Mouse (Mus musculus) intestine, embryonic 16.5 days (tissue): ENCODE data around the gene Ireb2. TPM values are rescaled to one million over a fixed set of nuclear protein-coding genes. Genes with fewer than 3 reads are reported as not detected.

ENCODE experiments used
- ATAC-seq: fragments of 200-750 bp; cut with Nextera tagmentation; 2 replicates; pipeline ENCODE4 v1.8.0; 2017; ENCODE audit warnings: moderate TSS enrichment, moderate library complexity
- H3K27ac ChIP-seq: fragments of 300-500 bp; sonication (generic); 2 replicates; pipeline ENCODE4 v1.5.1; 2014; ENCODE audit warnings: mild to moderate bottlenecking, low read length
- H3K27me3 ChIP-seq: fragments of 300-500 bp; sonication (generic); replicated peaks from 2 replicates; pipeline ENCODE4 v1.6.1; 2014; ENCODE audit warnings: low read length, control low read depth, mixed read lengths; ENCODE audit not compliant: control insufficient read depth, insufficient read depth
- H3K36me3 ChIP-seq: fragments of 300-500 bp; sonication (generic); 2 replicates; pipeline ENCODE4 v1.6.1; 2014; ENCODE audit warnings: low read length, control low read depth; ENCODE audit not compliant: control insufficient read depth, insufficient read depth
- H3K4me1 ChIP-seq: fragments of 300-500 bp; sonication (generic); 2 replicates; pipeline ENCODE4 v1.6.1; 2014; ENCODE audit warnings: low read length, control low read depth, mixed read lengths; ENCODE audit not compliant: control insufficient read depth, insufficient read depth
- H3K4me2 ChIP-seq: fragments of 300-500 bp; sonication (generic); 2 replicates; pipeline ENCODE4 v1.6.1; 2014; ENCODE audit warnings: low read depth, low read length, control low read depth
- H3K4me3 ChIP-seq: fragments of 300-500 bp; sonication (generic); 2 replicates; pipeline ENCODE4 v1.5.1; 2014; ENCODE audit warnings: mild to moderate bottlenecking, low read length
- H3K9ac ChIP-seq: fragments of 300-500 bp; sonication (generic); 2 replicates; pipeline ENCODE4 v1.6.1; 2014; ENCODE audit warnings: low read depth, low read length
- H3K9me3 ChIP-seq: fragments of 300-500 bp; sonication (generic); 2 replicates; pipeline ENCODE4 v1.6.1; 2016; ENCODE audit warnings: low read length, control low read depth; ENCODE audit not compliant: control insufficient read depth
- WGBS: fragments of 180-500 bp; shearing (Covaris S2); extraction: QIAGEN DNeasy Blood & Tissue Kit; methylation state at CpG from one replicate; pipeline ENCODE4 v1.1.7; 2014; 5-methylcytosine and 5-hydroxymethylcytosine counted together
- polyA plus RNA-seq: library from polyadenylated mRNA; unstranded; fragments of >200 nt; fragmentation: Nextera tagmentation; extraction: Ambion mirVana; gene quantifications from 2 replicates; pipeline ENCODE4 v1.2.1, GENCODE M21; 2015

The Ireb2 gene
- polyA plus RNA-seq, 1 experiment from 2014 or later = 21.0 TPM

- Histone ChIP-seq H3K9me3 (no peaks in the 10 kb centered on the region), H3K27ac (peak within 1 kb of the TSS; percentile 91), H3K4me2 (peak within 1 kb of the TSS; percentile 67), H3K4me1 (peaks cover 7% of the 10 kb centered on the region; the same call in 1 of the 2 replicates), H3K9ac (peak within 1 kb of the TSS; percentile 87), H3K27me3 (no peaks in the 10 kb centered on the region), H3K36me3 (peaks cover 7% of the 10 kb centered on the region; the same call in 1 of the 2 replicates), H3K4me3 (peak within 1 kb of the TSS; percentile 82)
- peak; percentile 100 for ATAC-seq
- under 1% methylated on average over 65 of the region's 65 CpGs for WGBS
Observed at GRCm38 (mm10) chr9:54950575-54951321, 87.2 kb downstream of the Ireb2 start, which contains the start of the genes Psma4 and AY074887. Psma4 (plus strand) TSS chr9:54950790. AY074887 (minus strand) TSS chr9:54950998.

- Histone ChIP-seq H3K27ac (no peak overlapping the region), H3K4me2 (no peak overlapping the region), H3K4me3 (no peak overlapping the region), H3K9me3 (no peaks in the 10 kb centered on the region), H3K36me3 (peaks cover 9% of the 10 kb centered on the region; the same call in 1 of the 2 replicates), H3K4me1 (no peaks in the 10 kb centered on the region), H3K27me3 (no peaks in the 10 kb centered on the region), H3K9ac (no peak overlapping the region)
- 92% methylated on average over 4 of the region's 4 CpGs for WGBS
- no peak for ATAC-seq
Observed at GRCm38 (mm10) chr9:54961059-54961458, 97.5 kb downstream of the Ireb2 start.

Other genes with a start within 250 kb of the Ireb2 start
- 0.15 and 0.91 TPM in 2 replicates for gene Acsbg1, start 201.9 kb upstream of the Ireb2 start, polyA plus RNA-seq
- 3.9 and 4.5 TPM in 2 replicates for gene Dnaja4, start 164.9 kb upstream of the Ireb2 start, polyA plus RNA-seq
- gene Wdr61, start 129.3 kb upstream of the Ireb2 start, polyA plus RNA-seq = 142 and 148 TPM in 2 replicates
- gene Crabp1, start 99.0 kb upstream of the Ireb2 start, polyA plus RNA-seq = 9.0 and 9.8 TPM in 2 replicates
- gene Hykk, start 53.5 kb downstream of the Ireb2 start, polyA plus RNA-seq = 2.5 and 2.7 TPM in 2 replicates
- gene Psma4, start 87.0 kb downstream of the Ireb2 start, polyA plus RNA-seq = 269 and 294 TPM in 2 replicates
- gene AY074887, start 87.2 kb downstream of the Ireb2 start, polyA plus RNA-seq = 0.31 and 0.66 TPM in 2 replicates
- gene Chrna5, start 117.1 kb downstream of the Ireb2 start, polyA plus RNA-seq = 0.21 and 0.58 TPM in 2 replicates
- 9.7 and 9.8 TPM in 2 replicates for gene Chrna3, start 162.8 kb downstream of the Ireb2 start, polyA plus RNA-seq
- 5.0 and 5.3 TPM in 2 replicates for gene Chrnb4, start 185.0 kb downstream of the Ireb2 start, polyA plus RNA-seq